Mouse (Mus musculus): ENCODE measurements around the gene Pdia5. TPM values are rescaled to one million over a fixed set of nuclear protein-coding genes. Genes with fewer than 3 reads are reported as not detected.

Pdia5 gene
- polyA plus RNA-seq, 1 experiment from 2014 or later: 24.4 TPM

DNA sequence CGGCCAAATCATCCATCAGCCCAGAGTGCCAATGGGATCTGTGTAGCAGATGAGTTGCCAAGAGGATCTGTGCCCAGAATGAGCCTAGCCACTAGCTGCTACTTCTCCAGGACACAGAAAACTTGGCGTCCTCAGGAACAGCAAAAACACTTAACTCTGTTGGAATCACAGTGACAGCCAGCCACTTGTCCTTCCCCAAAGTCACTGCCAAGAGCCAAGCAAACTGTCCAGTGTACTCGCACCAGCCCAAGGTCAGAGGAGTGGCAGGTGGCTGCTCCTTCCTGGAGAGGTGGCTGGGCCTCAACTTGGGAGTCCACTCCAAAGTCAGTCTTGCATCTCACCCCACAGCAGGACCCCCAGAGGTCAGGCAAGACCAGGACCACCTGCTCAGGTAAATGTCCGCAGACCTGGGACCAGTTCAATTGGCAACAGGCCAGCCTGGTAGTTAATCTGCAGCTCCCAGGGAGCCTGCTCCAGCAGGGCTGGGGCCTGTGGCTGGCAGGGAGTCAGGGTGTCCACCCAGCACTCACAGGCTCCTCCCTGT is 24.8 kb downstream of the Pdia5 start:
- 76% methylated on average over 4 of the region's 4 CpGs for WGBS
- Histone ChIP-seq H3K9ac (ENCODE audit: low read depth, low read length) (no peak overlapping the region), H3K9me3 (ENCODE audit: control insufficient read depth) (no peaks in the 10 kb centered on the region), H3K27me3 (replicated peaks; ENCODE audit: control insufficient read depth, insufficient read depth, low read length) (no peaks in the 10 kb centered on the region), H3K27ac (ENCODE audit: low read depth, low read length) (no peak overlapping the region), H3K36me3 (ENCODE audit: control insufficient read depth, insufficient read depth) (peaks cover 17% of the 10 kb centered on the region; the same call in 1 of the 2 replicates), H3K4me2 (replicated peaks; ENCODE audit: low read depth) (no peak overlapping the region), H3K4me1 (replicated peaks; ENCODE audit: control insufficient read depth, insufficient read depth, low read length) (no peaks in the 10 kb centered on the region), H3K4me3 (ENCODE audit: low read depth, low read length) (no peak overlapping the region)
- no peak for TF ChIP-seq CTCF (IDR thresholded peaks at IDR 0.05; ENCODE audit: low read depth)
- no peak for ATAC-seq

DNA sequence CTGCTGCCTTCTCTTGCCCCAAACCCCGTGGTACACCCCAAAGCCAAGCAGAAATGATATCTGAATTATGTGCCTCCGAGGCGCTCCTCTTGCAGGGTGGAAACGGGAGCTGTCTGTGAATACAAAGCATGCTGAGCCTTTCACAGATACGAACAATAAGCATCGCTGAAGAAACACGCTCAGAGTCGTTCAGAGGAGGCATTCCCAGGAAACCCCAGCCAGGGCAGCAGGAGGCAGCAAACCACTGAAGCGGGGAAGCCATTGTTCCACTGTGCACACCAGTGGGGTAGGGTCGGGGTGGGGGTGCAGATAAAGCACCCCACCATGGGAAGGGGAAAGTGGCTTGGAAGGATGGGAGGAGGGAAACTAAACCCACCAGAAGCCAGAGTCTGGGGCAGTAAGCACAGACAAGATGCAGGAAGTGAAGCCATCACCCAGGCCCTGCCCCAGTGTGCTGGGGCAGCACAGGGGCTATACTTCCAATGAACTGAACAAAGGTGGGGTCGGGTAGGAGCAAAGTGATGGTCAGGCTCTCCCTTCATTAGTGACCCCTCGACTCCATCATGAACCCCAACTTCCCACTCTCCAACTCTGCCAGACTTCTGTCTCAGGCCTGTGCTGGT is 25.9 kb downstream of the Pdia5 start:
- ATAC-seq: no peak
- TF ChIP-seq CTCF (IDR thresholded peaks at IDR 0.05; ENCODE audit: low read depth): no peak
- Histone ChIP-seq H3K9me3 (ENCODE audit: control insufficient read depth) (no peaks in the 10 kb centered on the region), H3K27ac (ENCODE audit: low read depth, low read length) (no peak overlapping the region), H3K27me3 (replicated peaks; ENCODE audit: control insufficient read depth, insufficient read depth, low read length) (no peaks in the 10 kb centered on the region), H3K36me3 (ENCODE audit: control insufficient read depth, insufficient read depth) (peaks cover 17% of the 10 kb centered on the region; the same call in 1 of the 2 replicates), H3K9ac (ENCODE audit: low read depth, low read length) (no peak overlapping the region), H3K4me2 (replicated peaks; ENCODE audit: low read depth) (no peak overlapping the region), H3K4me3 (ENCODE audit: low read depth, low read length) (no peak overlapping the region), H3K4me1 (replicated peaks; ENCODE audit: control insufficient read depth, insufficient read depth, low read length) (no peaks in the 10 kb centered on the region)
- 89% methylated on average over 12 of the region's 12 CpGs for WGBS

GRCm38 (mm10) chr16:35463708-35464107 is 27.0 kb downstream of the Pdia5 start:
- no peak for TF ChIP-seq CTCF (IDR thresholded peaks at IDR 0.05; ENCODE audit: low read depth)
- H3K36me3 ChIP-seq (ENCODE audit: control insufficient read depth, insufficient read depth): peaks cover 17% of the 10 kb centered on the region; the same call in 1 of the 2 replicates
- H3K4me1 ChIP-seq (replicated peaks; ENCODE audit: control insufficient read depth, insufficient read depth, low read length): no peaks in the 10 kb centered on the region
- no peak for ATAC-seq
- no peak overlapping the region for H3K27ac ChIP-seq (ENCODE audit: low read depth, low read length)
- WGBS: 93% methylated on average over 10 of the region's 10 CpGs
- H3K4me2 ChIP-seq (replicated peaks; ENCODE audit: low read depth): no peak overlapping the region
- H3K4me3 ChIP-seq (ENCODE audit: low read depth, low read length): no peak overlapping the region
- no peaks in the 10 kb centered on the region for H3K27me3 ChIP-seq (replicated peaks; ENCODE audit: control insufficient read depth, insufficient read depth, low read length)
- H3K9me3 ChIP-seq (ENCODE audit: control insufficient read depth): no peaks in the 10 kb centered on the region
- no peak overlapping the region for H3K9ac ChIP-seq (ENCODE audit: low read depth, low read length)

- H3K4me3 ChIP-seq (ENCODE audit: low read depth, low read length): no peak overlapping the region
- WGBS: 78% methylated on average over 7 of the region's 7 CpGs
- H3K4me2 ChIP-seq (replicated peaks; ENCODE audit: low read depth): no peak overlapping the region
- TF ChIP-seq CTCF (IDR thresholded peaks at IDR 0.05; ENCODE audit: low read depth): no peak
- H3K9me3 ChIP-seq (ENCODE audit: control insufficient read depth): no peaks in the 10 kb centered on the region
- H3K9ac ChIP-seq (ENCODE audit: low read depth, low read length): no peak overlapping the region
- H3K27me3 ChIP-seq (replicated peaks; ENCODE audit: control insufficient read depth, insufficient read depth, low read length): no peaks in the 10 kb centered on the region
- peaks cover 17% of the 10 kb centered on the region; the same call in 1 of the 2 replicates for H3K36me3 ChIP-seq (ENCODE audit: control insufficient read depth, insufficient read depth)
- no peak overlapping the region for H3K27ac ChIP-seq (ENCODE audit: low read depth, low read length)
- no peak for ATAC-seq
- H3K4me1 ChIP-seq (replicated peaks; ENCODE audit: control insufficient read depth, insufficient read depth, low read length): no peaks in the 10 kb centered on the region
These were observed 27.7 kb downstream of the Pdia5 start for GRCm38 (mm10) chr16:35462955-35463354.

- Histone ChIP-seq H3K36me3 (ENCODE audit: control insufficient read depth, insufficient read depth) (peaks cover 15% of the 10 kb centered on the region; the same call in 1 of the 2 replicates), H3K27me3 (replicated peaks; ENCODE audit: control insufficient read depth, insufficient read depth, low read length) (no peaks in the 10 kb centered on the region), H3K9me3 (ENCODE audit: control insufficient read depth) (no peaks in the 10 kb centered on the region), H3K27ac (ENCODE audit: low read depth, low read length) (no peak overlapping the region), H3K4me1 (replicated peaks; ENCODE audit: control insufficient read depth, insufficient read depth, low read length) (no peaks in the 10 kb centered on the region), H3K4me3 (ENCODE audit: low read depth, low read length) (no peak overlapping the region), H3K4me2 (replicated peaks; ENCODE audit: low read depth) (no peak overlapping the region), H3K9ac (ENCODE audit: low read depth, low read length) (no peak overlapping the region)
- no peak for ATAC-seq
- 79% methylated on average over 7 of the region's 7 CpGs for WGBS
- TF ChIP-seq CTCF (IDR thresholded peaks at IDR 0.05; ENCODE audit: low read depth): no peak
These were observed 31.1 kb downstream of the Pdia5 start for GRCm38 (mm10) chr16:35459584-35459983.

DNA sequence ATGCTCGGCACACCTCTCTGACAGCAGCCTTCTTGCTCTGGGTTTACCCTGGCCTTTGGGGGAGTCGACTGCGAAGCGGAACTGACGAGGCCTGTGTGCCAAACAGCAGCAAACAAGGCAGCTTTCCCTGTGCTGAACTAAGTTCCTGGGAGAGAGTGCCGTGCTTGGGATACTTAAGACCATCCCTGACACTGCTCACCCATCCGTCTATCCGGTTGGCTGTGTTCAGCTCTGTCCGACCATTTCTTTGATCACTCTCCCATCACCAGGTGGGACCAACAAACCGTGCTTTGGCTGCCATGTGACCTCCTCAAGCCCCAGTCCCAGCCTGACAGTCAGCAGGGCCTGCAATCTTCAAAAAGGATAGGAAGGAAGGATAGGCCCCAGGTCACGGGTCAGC is 32.4 kb downstream of the Pdia5 start:
- Histone ChIP-seq H3K36me3 (ENCODE audit: control insufficient read depth, insufficient read depth) (peaks cover 10% of the 10 kb centered on the region; the same call in 1 of the 2 replicates), H3K9ac (ENCODE audit: low read depth, low read length) (no peak overlapping the region), H3K27ac (ENCODE audit: low read depth, low read length) (no peak overlapping the region), H3K4me1 (replicated peaks; ENCODE audit: control insufficient read depth, insufficient read depth, low read length) (no peaks in the 10 kb centered on the region), H3K9me3 (ENCODE audit: control insufficient read depth) (no peaks in the 10 kb centered on the region), H3K4me2 (replicated peaks; ENCODE audit: low read depth) (no peak overlapping the region), H3K4me3 (ENCODE audit: low read depth, low read length) (no peak overlapping the region), H3K27me3 (replicated peaks; ENCODE audit: control insufficient read depth, insufficient read depth, low read length) (no peaks in the 10 kb centered on the region)
- no peak for TF ChIP-seq CTCF (IDR thresholded peaks at IDR 0.05; ENCODE audit: low read depth)
- WGBS: 89% methylated on average over 11 of the region's 11 CpGs
- no peak for ATAC-seq

All from intestine, postnatal 0 days (tissue).